Mouse (Mus musculus): ENCODE data around the gene Irgq. TPM values are rescaled to one million over a fixed set of nuclear protein-coding genes. Genes with fewer than 3 reads are reported as not detected.

Gene Irgq
- 7.8 TPM for polyA plus RNA-seq (2014; fragmentation: Illumina TruSeq; extraction: RNeasy Lipid Tissue Mini Kit (QIAGEN cat#74804))

DNA sequence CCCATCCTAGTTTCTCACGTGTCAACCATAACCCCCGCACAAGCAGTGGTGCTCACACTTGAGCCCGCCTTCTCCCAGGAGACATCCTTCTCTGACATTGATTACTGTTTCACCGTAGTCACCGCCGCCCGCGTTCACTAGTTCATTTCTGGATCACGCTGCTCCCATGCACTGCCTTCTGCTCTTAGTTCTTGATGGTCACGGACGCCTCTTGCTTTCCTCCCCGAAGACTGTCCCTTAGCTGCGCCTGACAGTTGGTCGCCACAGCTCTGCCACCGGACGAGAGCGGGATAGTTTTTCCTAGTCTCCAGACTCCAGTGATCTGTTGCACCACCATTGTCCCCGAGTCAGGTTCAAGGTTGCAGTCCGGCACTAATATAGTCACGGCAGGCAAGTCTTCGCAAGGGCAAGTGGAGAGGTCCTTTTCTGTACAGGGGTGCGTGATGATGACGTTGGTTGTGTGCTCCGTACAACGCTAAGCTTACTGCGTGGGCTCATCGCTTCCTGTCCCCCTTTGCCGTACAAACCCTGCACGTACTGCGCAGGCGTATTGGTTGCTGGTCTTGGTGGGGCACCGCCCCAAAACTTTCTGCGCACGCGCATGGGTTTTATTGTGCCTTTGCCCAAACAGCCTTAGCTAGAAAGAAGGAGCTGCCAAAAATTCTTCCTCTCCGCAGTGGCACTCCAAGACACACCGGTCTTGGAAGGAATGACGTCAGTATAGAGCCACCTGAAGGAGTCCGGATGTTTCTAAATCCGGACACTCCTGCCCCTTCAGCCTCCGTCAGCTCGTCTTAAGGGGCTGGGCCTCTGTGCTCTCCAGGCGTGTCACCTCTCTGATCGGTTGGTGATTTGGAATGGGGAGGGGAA, at the start of gene Irgq:
Gene Irgq (plus strand): TSS at position 628 of the 870 bp plus-strand sequence.

DNA sequence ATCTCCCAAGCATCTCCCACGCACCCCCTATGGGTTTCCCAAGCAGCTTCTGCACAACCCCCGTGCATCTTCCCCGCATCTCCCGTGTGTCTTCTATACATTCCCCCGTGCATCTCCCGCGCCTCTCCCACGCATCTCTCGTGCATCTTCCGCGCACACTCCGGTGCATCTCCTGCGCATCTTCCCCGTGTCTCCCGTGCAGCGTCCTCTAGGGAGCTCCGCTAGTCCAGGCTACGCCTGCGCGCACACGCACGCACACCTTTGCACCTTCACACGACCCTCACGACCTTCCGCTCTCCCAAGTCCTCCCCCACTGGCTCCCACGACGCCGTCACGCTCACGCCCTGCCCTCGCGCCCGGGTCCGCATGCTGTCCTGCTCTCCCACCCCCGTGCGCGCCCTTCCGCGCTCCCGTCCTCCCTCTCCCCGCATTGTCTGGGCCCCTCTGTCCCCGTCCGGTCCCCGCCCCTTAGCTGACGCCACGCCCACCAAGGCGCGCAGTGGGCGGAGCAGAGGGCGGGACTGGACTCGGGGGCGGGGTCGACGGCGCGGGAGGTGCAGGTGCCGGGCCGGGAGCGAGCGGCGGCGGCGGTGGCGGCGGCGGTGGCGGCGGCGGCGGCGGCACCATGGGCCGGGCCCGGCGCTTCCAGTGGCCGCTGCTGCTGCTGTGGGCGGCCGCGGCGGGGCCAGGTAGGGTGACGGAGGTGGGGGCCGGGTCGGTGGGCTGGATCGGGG, 48.8 kb upstream of the Irgq start, which contains the start of gene Cadm4:
Gene Cadm4 (plus strand): TSS at position 550 of the 734 bp plus-strand sequence.

DNA sequence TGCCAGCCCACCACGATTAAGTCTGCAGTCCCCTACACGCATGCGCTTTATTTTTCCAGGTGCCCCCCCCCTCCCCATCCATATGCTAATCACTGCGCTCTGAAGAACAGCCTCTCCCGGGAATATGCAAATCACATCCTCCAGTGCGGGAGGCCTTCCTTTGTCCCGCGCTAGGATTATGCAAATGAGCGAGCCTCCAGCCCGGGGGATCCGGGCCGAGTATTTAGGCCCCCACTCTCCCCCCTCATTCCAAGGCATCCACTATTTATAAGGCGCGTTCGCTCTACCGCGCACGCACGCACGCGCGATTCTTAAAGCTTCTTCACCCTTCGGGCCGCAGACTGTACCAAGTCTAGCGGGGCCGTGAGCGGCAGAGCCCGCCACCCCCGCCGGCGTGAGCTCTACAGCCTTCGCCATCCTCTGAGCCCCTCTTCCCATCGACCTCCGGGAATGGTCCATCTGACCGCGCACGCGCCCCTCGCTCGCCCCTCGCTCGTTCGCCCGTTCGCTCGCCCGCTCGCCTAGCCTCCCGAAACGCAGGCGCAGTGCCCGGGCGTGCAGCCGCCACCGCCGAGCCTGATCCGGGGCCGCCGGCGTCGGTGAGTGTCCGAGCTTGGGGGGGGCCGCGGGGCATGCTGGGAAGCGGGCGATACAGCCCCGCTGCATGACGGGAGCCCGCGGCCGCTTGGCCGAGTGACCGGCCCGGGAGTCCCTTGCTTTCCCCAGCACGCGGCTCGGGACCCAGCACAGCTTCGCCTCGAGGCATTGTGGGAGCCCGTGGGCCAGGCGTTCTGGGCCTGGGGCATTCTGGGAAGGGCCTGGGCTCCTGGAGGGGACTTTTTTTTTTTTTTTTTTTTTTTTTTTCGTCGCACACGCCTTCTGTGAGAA, 23.4 kb upstream of the Irgq start, which contains the start of gene Zfp428:
Gene Zfp428 (plus strand): TSS at position 169 of the 888 bp plus-strand sequence.

DNA sequence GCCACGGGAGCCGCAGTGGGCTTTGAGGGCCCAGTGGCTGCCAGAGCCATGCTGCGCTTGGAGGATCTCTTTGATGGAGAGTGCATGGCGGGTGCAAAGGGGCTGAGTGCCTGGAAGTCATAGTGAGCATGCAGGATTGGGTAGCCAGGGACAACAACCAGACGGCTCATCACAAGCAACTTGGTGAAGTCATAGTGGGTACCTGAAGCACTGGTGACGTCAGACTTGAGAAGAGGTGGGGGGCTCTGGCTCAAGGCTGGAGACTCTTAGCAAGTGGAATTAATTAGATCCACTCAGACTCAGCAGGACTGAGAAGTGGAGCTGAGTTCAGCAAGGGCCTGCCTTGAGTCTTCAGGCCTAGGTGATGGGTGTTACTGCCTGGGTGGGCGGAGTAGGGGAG, 18.1 kb upstream of the Irgq start, which contains the start of gene AC161166.1:
Gene AC161166.1 (minus strand): TSS at position 101 of the 400 bp plus-strand sequence.

DNA sequence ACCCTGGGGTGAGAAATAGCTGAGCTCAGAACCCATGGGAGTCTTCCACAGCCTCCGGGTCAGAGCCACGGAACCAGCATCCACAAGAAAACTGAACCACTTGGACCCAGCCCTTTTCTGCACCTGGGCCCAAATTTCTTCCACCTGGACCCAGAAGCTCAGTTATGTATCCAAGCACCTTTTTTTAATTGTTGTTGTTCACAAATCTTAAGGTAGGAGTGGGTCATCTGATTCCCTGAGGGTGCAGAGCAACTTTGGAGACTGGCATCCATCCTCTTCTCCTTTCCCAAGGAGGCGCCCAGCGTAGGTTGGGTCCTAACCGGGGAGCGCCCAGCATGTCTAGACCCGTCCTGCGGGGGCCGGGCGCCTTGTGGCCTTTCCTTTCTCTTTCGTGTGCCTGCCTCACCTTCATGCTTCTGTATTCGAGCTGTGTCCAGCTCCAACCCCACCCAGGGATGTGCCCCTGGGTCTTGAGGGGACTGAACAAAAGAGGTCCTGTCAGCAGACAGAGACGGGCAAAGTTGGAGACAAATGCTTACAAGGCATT, 15.7 kb downstream of the Irgq start, which contains the start of the genes Pinlyp and Xrcc1:
Gene Pinlyp (minus strand): TSS at position 51 of the 547 bp plus-strand sequence.
Gene Xrcc1 (plus strand): TSS at position 222 of the 547 bp plus-strand sequence.

DNA sequence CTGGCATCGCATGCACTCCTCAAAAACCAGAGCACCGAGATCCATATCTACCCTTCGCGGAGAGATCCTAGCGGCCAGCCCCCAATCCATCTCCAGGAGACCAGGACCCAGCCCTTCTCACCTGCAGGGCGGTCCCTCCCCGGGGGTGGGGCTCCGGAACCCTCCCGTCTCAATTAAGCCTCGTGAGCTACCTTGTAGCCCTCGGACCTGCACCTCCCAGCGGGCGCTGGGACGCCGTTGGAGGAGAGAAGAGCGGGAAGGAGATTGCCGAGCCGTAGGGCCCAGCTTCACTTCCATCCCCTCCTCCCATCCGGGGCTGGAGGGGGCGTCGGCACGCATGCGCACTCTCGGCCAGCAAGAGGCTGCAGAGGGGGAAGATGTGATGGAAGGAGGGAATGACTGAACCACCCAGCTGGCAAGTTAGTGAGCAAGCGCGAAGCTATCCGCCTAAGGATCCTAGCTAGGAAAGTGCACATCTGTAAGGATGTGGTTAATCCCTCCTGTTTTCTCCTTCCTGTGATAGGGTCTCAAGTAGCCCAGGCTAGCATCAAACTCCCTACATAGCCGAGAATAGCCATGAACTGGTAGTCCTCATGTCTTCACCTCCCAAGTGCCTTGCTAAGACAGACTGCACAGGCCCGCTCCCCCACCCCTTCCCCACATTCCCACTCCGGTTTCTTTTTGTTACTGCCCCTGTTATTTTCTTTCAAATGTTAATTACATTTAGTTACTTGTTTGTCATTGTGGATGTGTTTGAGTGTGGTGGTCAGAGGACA, 57.0 kb downstream of the Irgq start, which contains the start of the genes Ethe1 and Zfp575:
Gene Ethe1 (plus strand): TSS at position 214 of the 776 bp plus-strand sequence.
Gene Zfp575 (minus strand): TSS at position 312 of the 776 bp plus-strand sequence.

Other genes with a start within 250 kb of the Irgq start
- 11.3 TPM for gene Zfp61, start 229.5 kb upstream of the Irgq start, polyA plus RNA-seq (2014; fragmentation: Illumina TruSeq; extraction: RNeasy Lipid Tissue Mini Kit (QIAGEN cat#74804))
- 2.2 TPM for gene Zfp94, start 214.0 kb upstream of the Irgq start, polyA plus RNA-seq (2014; fragmentation: Illumina TruSeq; extraction: RNeasy Lipid Tissue Mini Kit (QIAGEN cat#74804))
- gene Tescl, start 196.8 kb upstream of the Irgq start, polyA plus RNA-seq (2014; fragmentation: Illumina TruSeq; extraction: RNeasy Lipid Tissue Mini Kit (QIAGEN cat#74804)), result not detected
- not detected for gene Lypd5, start 181.5 kb upstream of the Irgq start, polyA plus RNA-seq (2014; fragmentation: Illumina TruSeq; extraction: RNeasy Lipid Tissue Mini Kit (QIAGEN cat#74804))
- not detected for gene Kcnn4, start 160.4 kb upstream of the Irgq start, polyA plus RNA-seq (2014; fragmentation: Illumina TruSeq; extraction: RNeasy Lipid Tissue Mini Kit (QIAGEN cat#74804))
- not detected for gene Smg9, start 131.1 kb upstream of the Irgq start, polyA plus RNA-seq (2014; fragmentation: Illumina TruSeq; extraction: RNeasy Lipid Tissue Mini Kit (QIAGEN cat#74804))
- gene Irgc1, start 78.4 kb upstream of the Irgq start, polyA plus RNA-seq (2014; fragmentation: Illumina TruSeq; extraction: RNeasy Lipid Tissue Mini Kit (QIAGEN cat#74804)), result not detected
- gene Plaur, start 68.2 kb upstream of the Irgq start, polyA plus RNA-seq (2014; fragmentation: Illumina TruSeq; extraction: RNeasy Lipid Tissue Mini Kit (QIAGEN cat#74804)), result 1.0 TPM
- gene Cadm4, start 48.7 kb upstream of the Irgq start, polyA plus RNA-seq (2014; fragmentation: Illumina TruSeq; extraction: RNeasy Lipid Tissue Mini Kit (QIAGEN cat#74804)), result 0.34 TPM
- gene Zfp428, start 23.7 kb upstream of the Irgq start, polyA plus RNA-seq (2014; fragmentation: Illumina TruSeq; extraction: RNeasy Lipid Tissue Mini Kit (QIAGEN cat#74804)), result 0.80 TPM
- gene AC161166.1, start 18.2 kb upstream of the Irgq start, polyA plus RNA-seq (2014; fragmentation: Illumina TruSeq; extraction: RNeasy Lipid Tissue Mini Kit (QIAGEN cat#74804)), result not detected
- not detected for gene Pinlyp, start 15.4 kb downstream of the Irgq start, polyA plus RNA-seq (2014; fragmentation: Illumina TruSeq; extraction: RNeasy Lipid Tissue Mini Kit (QIAGEN cat#74804))
- gene Xrcc1, start 15.6 kb downstream of the Irgq start, polyA plus RNA-seq (2014; fragmentation: Illumina TruSeq; extraction: RNeasy Lipid Tissue Mini Kit (QIAGEN cat#74804)), result 0.88 TPM
- 0.31 TPM for gene Ethe1, start 56.9 kb downstream of the Irgq start, polyA plus RNA-seq (2014; fragmentation: Illumina TruSeq; extraction: RNeasy Lipid Tissue Mini Kit (QIAGEN cat#74804))
- not detected for gene Zfp575, start 57.0 kb downstream of the Irgq start, polyA plus RNA-seq (2014; fragmentation: Illumina TruSeq; extraction: RNeasy Lipid Tissue Mini Kit (QIAGEN cat#74804))
- not detected for gene Phldb3, start 80.1 kb downstream of the Irgq start, polyA plus RNA-seq (2014; fragmentation: Illumina TruSeq; extraction: RNeasy Lipid Tissue Mini Kit (QIAGEN cat#74804))
- not detected for gene Lypd3, start 105.9 kb downstream of the Irgq start, polyA plus RNA-seq (2014; fragmentation: Illumina TruSeq; extraction: RNeasy Lipid Tissue Mini Kit (QIAGEN cat#74804))
- gene Tex101, start 146.0 kb downstream of the Irgq start, polyA plus RNA-seq (2014; fragmentation: Illumina TruSeq; extraction: RNeasy Lipid Tissue Mini Kit (QIAGEN cat#74804)), result not detected
- not detected for gene BC049730, start 178.6 kb downstream of the Irgq start, polyA plus RNA-seq (2014; fragmentation: Illumina TruSeq; extraction: RNeasy Lipid Tissue Mini Kit (QIAGEN cat#74804))
- gene Gm4763, start 196.2 kb downstream of the Irgq start, polyA plus RNA-seq (2014; fragmentation: Illumina TruSeq; extraction: RNeasy Lipid Tissue Mini Kit (QIAGEN cat#74804)), result not detected
- gene Cd177, start 229.6 kb downstream of the Irgq start, polyA plus RNA-seq (2014; fragmentation: Illumina TruSeq; extraction: RNeasy Lipid Tissue Mini Kit (QIAGEN cat#74804)), result 0.17 TPM
- gene Ceacam10, start 246.5 kb downstream of the Irgq start, polyA plus RNA-seq (2014; fragmentation: Illumina TruSeq; extraction: RNeasy Lipid Tissue Mini Kit (QIAGEN cat#74804)), result 0.83 TPM